Mouse (Mus musculus) cerebellum, adult 2 months (tissue): ENCODE results near the gene Cdca4. TPM values are rescaled to one million over a fixed set of nuclear protein-coding genes. Genes with fewer than 3 reads are reported as not detected.

Source experiments
- DNase-seq, 2 experiments: peaks; one replicate each; pipeline ENCODE4 v3.0.0; 2021
- H3K27ac ChIP-seq: fragments of 200-500 bp; 2 replicates; pipeline ENCODE4 v1.5.1; 2012; ENCODE audit warnings: low read length, control low read depth, inconsistent platforms; ENCODE audit not compliant: insufficient read depth
- H3K27me3 ChIP-seq: fragments of 200-500 bp; 2 replicates; pipeline ENCODE4 v1.6.1; 2012; ENCODE audit warnings: inconsistent platforms, mild to moderate bottlenecking, low read length, moderate library complexity; ENCODE audit not compliant: control insufficient read depth, insufficient read depth
- H3K4me1 ChIP-seq: fragments of 200-500 bp; 2 replicates; pipeline ENCODE4 v1.6.1; 2011; ENCODE audit warnings: low read length; ENCODE audit not compliant: control insufficient read depth, insufficient read depth
- H3K4me3 ChIP-seq: fragments of 200-500 bp; replicated peaks from 2 replicates; pipeline ENCODE3; 2011; ENCODE audit warnings: mild to moderate bottlenecking, low read depth, low read length, control low read depth; ENCODE audit not compliant: insufficient read depth
- CTCF ChIP-seq: fragments of 200-500 bp; IDR thresholded peaks from 2 replicates; pipeline ENCODE4 v1.5.1; 2011; ENCODE audit warnings: low read depth, mild to moderate bottlenecking, control low read depth, low read length, moderate library complexity, borderline replicate concordance; ENCODE audit not compliant: insufficient read depth
- POLR2A ChIP-seq: fragments of 200-500 bp; IDR thresholded peaks from 2 replicates; pipeline ENCODE4 v1.6.1; 2011; ENCODE audit warnings: low read length, control low read depth, borderline replicate concordance; ENCODE audit not compliant: insufficient read depth
- WGBS: fragments of 180-500 bp; shearing (Covaris S2); methylation state at CpG from one replicate; pipeline ENCODE4 v1.1.7; 2018; 5-methylcytosine and 5-hydroxymethylcytosine counted together
- polyA plus RNA-seq: library from polyadenylated mRNA; depleted of rRNA; stranded (reverse); fragments of >200 nt; gene quantifications from 2 replicates; pipeline ENCODE4 v1.2.3, GENCODE M21; 2012

Gene Cdca4
- polyA plus RNA-seq, 1 experiment: 9.3 TPM

GRCm38 (mm10) chr12:112808587-112809364 is 20.4 kb downstream of the Cdca4 start, which contains the start of gene Clba1:
Gene Clba1, plus strand, starts transcription at chr12:112808937.
- under 1% methylated on average over 64 of the region's 64 CpGs for WGBS
- TF ChIP-seq POLR2A (peak; percentile 93), CTCF (peak; percentile 19; the same call in 1 of the 2 replicates)
- peaks cover 11% of the 10 kb centered on the region for H3K4me1 ChIP-seq
- H3K27me3 ChIP-seq: no peaks in the 10 kb centered on the region
- DNase-seq: peak; percentile 93 to 94
- H3K4me3 ChIP-seq: peak within 1 kb of the TSS; percentile 84
- peak within 1 kb of the TSS; percentile 86 for H3K27ac ChIP-seq

DNA sequence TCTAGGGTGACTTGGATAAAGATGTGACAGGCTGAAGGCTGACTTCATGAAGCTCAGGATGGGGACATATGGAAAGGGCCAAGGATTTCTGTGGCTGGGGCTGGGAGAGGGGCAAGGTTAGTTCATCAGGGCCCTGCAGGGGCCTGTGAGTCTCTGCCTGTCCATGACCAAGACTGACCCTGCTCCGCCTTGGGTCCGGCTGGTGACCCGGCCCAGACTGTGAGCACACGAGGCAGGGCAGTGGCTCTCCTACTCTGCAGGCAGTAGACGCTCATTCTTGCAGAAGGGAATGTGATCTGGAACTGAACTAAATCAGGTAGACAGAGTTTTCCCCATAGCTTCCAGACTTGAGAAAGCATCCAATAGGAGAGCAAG is 21.0 kb downstream of the Cdca4 start:
- TF ChIP-seq CTCF: no peak
- TF ChIP-seq POLR2A: no peak
- no peak for DNase-seq
- H3K4me1 ChIP-seq: peaks cover 11% of the 10 kb centered on the region
- peak overlapping the region; percentile 86 for H3K27ac ChIP-seq
- 36% methylated on average over 5 of the region's 5 CpGs for WGBS
- peak overlapping the region; percentile 84 for H3K4me3 ChIP-seq
- H3K27me3 ChIP-seq: no peaks in the 10 kb centered on the region

DNA sequence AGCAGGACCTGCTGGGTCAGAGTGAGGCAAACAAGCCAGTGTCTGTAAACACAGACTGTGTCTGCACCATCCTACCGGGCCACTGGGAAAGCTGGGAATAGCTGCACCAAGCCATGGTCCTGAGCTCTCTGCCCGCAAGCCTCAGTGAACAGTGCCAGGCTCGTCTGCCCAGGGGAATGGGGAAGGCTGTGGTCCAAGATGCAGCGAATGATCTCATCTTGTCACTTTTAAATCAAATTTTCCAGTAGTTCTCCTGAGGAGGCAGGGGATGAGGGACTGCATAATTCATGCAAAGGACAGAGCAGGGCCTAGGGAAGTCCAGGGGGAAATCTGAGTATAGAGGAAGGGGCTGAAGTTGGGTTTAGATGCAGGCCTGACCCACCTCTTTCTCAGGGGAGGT is 21.4 kb downstream of the Cdca4 start:
- Histone ChIP-seq H3K27ac (peak overlapping the region; percentile 86; the same call in 1 of the 2 replicates), H3K27me3 (no peaks in the 10 kb centered on the region), H3K4me3 (no peak overlapping the region), H3K4me1 (peaks cover 11% of the 10 kb centered on the region)
- TF ChIP-seq POLR2A: no peak
- DNase-seq: no peak
- 56% methylated on average over 4 of the region's 4 CpGs for WGBS

DNA sequence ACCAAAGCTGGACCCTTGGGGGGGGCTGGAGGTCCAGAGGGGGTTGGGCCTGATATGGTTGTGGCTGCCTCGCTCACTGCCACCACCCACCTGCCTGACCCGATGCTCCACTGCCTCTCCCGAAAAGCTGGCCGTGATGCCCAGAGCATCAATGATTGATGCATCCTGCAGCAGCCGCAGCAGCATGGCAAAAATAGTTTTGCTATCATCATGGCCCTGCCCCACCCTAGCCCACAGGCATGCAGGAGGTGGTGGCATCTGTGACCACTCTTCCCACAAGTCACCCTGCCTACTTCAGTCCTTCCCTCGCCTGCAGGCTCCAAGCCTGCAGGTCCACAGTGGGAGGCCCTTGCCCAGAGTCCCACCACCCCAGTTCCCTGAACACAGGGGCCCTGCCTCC is 23.2 kb downstream of the Cdca4 start:
- 85% methylated on average over 6 of the region's 6 CpGs for WGBS
- TF ChIP-seq CTCF (no peak), POLR2A (no peak)
- no peaks in the 10 kb centered on the region for H3K27me3 ChIP-seq
- H3K27ac ChIP-seq: no peak overlapping the region
- H3K4me3 ChIP-seq: no peak overlapping the region
- no peak for DNase-seq
- peaks cover 15% of the 10 kb centered on the region for H3K4me1 ChIP-seq

- Histone ChIP-seq H3K27ac (no peak overlapping the region), H3K4me3 (no peak overlapping the region), H3K27me3 (no peaks in the 10 kb centered on the region), H3K4me1 (peaks cover 11% of the 10 kb centered on the region)
- peak; percentile 43 for DNase-seq
- WGBS: 24% methylated on average over 13 of the region's 13 CpGs
- no peak for TF ChIP-seq POLR2A
- no peak for TF ChIP-seq CTCF
Observed at GRCm38 (mm10) chr12:112804046-112804445, 25.2 kb downstream of the Cdca4 start.

GRCm38 (mm10) chr12:112802917-112803316 is 26.3 kb downstream of the Cdca4 start:
- no peaks in the 10 kb centered on the region for H3K27me3 ChIP-seq
- peaks cover 7% of the 10 kb centered on the region for H3K4me1 ChIP-seq
- DNase-seq: no peak
- TF ChIP-seq CTCF: no peak
- no peak for TF ChIP-seq POLR2A
- no peak overlapping the region for H3K27ac ChIP-seq
- 44% methylated on average over 3 of the region's 3 CpGs for WGBS
- H3K4me3 ChIP-seq: no peak overlapping the region

DNA sequence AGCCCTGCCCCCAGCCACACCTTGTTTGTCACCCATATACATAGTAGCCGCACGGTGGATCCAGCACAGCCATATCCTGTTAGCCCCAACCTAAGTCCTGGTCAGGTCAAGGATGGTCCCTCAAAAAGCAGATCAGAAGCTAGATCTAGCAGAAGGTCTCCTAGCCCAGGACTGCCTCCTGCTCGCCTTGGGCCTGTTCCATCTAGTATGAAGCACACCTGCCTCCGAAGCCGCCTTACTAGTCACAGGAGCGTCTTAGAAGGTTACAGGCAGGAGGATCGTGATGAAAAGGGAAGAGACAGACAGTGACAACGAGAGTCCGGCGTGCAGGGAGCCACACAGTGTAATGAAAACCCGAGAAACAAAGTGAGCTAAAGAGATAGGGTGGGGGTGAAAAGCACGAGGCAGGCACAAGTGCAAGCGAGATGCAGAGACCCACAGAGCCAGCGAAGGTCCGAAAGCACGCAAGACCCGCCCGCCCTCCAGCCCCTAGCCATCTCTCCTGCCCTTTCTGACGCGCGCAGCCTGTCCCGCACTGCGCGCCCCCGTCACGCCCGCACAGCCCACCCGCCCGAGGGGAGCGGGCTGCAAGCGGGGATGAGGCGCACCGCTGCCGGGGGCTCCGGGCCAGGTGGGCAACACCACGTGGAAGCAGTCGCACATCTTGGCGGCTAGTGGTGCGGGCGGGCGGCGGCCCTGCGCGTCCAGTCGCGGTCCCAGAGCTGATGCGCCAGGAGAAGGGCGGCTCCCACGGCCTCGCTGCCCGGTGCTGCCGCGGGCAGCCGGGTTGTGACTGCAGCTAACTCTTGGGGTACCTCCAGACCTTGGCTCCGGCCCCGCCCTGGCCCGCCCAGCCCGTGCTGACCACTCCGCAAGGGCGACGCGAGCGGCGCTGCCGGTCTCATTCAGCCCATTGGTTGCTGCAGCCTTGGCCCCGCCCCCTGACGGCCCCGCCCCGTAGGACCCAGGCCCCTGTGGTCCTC is 27.1 kb downstream of the Cdca4 start, which contains the start of gene Ahnak2:
Ahnak2 (minus strand) TSS at position 794 of the 983 bp plus-strand sequence.
- peak; percentile 47 to 65 for DNase-seq
- Histone ChIP-seq H3K4me3 (peak within 1 kb of the TSS; percentile 53), H3K27me3 (no peaks in the 10 kb centered on the region), H3K4me1 (peaks cover 7% of the 10 kb centered on the region), H3K27ac (no peak within 1 kb of the TSS)
- 3% methylated on average over 64 of the region's 69 CpGs for WGBS
- TF ChIP-seq CTCF: no peak
- no peak for TF ChIP-seq POLR2A

DNA sequence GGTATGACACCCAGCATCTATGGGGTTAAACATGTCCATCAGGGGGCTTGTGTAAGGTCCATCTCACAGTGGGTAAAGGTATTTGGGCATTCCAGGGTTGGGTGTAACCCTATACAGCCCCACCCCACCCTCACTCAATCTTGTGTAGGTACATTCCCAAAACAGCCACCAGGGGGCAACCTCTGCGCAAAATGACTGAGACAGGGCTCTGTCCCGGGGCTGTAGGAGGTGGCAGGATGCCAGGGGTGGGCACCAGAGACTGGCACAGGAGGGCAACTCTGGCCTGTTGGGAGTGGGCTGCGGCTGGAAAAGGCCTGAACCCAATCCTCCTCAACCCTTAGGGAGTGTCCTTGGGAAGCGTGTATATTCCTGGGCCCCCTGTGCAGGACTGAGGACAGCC is 28.7 kb downstream of the Cdca4 start:
- Histone ChIP-seq H3K27ac (no peak overlapping the region), H3K4me3 (no peak overlapping the region), H3K27me3 (no peaks in the 10 kb centered on the region), H3K4me1 (peaks cover 7% of the 10 kb centered on the region)
- WGBS: 6% methylated on average over 4 of the region's 4 CpGs
- TF ChIP-seq POLR2A: no peak
- peak; percentile 71 for TF ChIP-seq CTCF
- peak; percentile 55 to 71 for DNase-seq
